Mouse (Mus musculus): ENCODE results near the gene Mta1.

Gene Mta1

DNA sequence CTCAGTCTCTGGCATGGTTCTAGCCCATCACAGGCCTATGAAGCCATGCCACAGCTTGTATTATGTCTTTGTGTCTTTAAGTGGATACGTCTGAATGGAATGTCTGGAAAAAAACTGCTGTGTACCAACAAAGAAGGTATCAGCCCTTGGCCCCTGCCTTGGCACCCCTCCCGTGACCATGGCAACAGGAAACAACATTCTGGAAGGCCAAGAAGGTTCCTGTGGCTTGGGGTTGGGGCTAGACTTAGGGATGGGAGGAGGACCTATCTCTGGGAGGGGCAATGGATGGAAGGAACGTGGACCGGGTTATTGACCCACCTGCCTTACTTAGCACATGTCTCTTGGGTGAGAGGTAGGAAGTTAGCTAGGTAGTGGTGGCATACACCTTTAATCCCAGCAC is 51.3 kb downstream of the Mta1 start:
- DNase-seq (ENCODE audit: low spot score) = no peak

DNA sequence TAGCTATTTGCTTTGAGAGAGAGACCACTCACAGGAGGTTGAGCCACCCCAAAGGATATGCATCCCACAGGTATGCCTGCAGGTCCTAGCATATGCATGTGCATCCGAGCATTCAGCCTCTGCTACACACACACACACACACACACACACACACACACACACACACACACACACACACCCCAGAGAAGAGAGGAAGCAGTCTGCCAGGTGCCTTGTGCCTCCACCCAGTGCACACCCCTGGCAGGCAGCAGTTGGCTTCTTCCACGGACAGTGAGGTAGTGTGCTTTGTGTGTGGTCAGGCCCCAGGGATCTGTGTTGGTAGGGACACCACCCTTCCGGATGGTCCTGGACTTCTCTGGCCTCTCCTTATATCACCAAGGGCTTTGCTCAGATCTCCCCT is 51.8 kb downstream of the Mta1 start:
- no peak for DNase-seq (ENCODE audit: low spot score)

DNA sequence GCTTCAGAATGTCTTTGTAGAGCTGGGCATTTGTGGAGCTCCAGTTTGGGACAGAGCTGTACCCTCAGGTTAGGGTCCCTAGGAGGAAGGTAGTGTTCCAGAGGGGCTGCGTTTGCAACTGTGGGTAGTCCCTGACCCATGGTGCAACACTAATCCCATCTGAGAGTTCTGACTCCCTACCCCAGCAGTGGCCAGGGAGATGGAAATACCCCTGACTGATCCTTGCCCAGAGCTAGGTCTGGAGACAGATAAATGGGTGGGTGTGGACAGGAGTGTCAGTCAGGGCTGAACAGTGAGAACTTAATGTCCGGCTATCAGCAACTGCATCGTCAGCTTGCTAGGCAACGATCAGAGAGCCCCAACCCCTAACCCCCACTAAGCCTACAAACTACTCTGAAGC is 52.5 kb downstream of the Mta1 start:
- DNase-seq (ENCODE audit: low spot score) = no peak

DNA sequence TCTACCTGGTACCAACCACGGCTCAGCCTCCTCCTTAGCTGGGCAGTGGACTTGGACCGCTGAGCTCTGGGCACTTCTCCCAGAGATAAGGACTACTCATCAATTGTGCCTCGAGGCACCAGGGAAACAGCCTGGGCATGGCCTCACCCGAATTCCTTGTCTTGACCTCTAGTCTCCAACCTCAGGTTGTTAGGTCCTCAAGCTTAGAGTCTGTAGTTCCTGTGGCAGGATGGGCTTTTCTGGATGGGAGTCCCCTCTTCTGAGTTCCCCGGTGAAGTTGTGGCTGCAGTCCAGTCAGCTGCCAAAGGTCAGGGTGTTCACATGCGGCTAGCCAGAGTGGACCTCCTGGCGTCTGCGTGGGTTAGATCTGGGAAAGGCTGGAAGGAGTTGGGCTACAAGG is 53.0 kb downstream of the Mta1 start:
- DNase-seq (ENCODE audit: low spot score) = no peak

DNA sequence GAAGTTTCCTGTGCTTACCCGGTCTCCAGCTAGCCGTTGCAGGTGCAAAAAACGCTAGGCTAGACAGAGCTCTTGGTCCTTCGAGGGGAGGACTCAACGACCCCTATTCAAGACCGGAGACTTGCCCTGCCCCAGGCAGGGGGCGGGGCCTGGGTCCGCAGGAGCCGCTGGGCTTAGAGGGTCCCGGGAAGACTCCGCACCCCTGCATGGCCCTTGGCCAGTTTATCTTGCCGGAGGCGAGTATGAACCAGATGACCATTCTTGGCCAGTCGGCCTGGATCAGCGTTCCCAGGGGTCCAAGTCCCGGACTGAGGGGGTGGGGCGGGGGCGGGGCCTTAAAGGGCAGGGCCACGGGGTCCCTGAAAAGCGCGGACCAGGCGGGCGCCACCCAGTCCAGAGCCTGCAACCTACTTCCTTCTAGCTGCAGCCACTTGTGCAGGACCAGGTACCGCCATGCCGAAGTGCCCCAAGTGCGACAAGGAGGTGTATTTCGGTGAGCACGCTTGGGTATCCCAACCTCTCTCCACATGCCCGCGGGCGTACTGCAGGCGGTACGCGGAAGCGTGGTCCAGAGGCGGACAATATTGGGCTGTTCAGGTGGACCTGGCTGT is 53.7 kb downstream of the Mta1 start:
- no peak for DNase-seq (ENCODE audit: low spot score)

DNA sequence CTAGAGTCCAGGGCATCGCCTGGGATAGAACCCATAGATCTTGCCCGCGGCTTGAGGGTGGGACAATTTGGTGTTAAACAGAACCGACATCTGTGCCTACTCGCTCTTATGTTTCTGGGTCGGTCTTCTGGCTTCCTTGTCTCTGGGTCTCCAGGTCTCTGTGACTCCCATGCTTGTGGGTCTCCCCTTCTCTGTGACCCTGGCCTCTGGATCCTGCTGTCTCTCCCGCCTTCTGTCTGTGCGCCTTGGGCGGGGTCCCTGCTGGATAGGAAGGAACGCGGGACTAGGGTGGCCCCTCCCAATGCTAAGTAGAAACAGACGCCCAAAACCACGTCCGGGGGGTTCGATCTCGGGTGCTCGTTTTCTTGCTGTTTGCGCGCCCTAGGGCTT is 54.2 kb downstream of the Mta1 start:
- DNase-seq (ENCODE audit: low spot score) = no peak

DNA sequence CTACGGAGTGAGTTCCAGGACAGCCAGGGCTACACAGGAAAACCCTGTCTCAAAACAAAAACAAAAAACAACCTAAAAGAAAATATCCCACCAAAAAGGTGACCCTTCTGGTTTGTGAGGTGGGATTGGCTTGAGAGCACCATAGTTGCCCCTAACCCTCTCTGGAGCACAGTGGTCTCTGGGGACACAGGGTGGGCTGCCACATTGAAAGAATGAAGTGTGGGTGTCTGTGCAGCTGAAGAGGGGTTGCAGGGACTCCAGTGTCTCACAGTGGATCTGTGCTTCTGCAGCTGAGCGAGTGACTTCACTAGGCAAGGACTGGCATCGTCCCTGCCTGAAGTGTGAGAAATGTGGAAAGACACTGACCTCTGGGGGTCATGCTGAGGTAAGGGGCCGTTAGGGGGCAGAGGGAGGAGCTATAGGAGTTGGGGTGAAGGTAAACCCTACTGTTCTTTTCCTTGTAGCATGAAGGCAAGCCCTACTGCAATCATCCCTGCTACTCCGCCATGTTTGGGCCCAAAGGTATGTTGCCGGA is 55.0 kb downstream of the Mta1 start:
- DNase-seq (ENCODE audit: low spot score) = no peak

DNA sequence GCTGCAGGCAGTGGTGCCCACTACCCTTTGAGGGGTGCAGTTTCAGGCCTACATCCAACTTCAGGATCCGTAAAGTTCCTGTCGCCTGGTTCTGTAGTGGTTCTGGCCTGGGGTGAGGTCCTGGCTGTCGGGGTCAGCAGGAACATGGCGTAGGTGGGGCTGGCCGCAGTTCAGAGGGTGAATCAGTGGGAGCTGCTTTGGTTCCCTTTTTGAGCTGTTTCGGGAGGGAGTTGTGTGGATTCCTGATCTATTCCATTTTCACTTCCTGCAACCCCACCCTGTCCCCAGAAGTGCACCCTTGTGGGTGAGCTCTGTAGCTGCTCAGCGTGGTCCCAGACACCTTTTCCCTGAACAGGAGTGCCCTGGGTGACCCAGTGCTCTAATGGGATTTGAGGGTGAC is 55.9 kb downstream of the Mta1 start:
- no peak for DNase-seq (ENCODE audit: low spot score)

DNA sequence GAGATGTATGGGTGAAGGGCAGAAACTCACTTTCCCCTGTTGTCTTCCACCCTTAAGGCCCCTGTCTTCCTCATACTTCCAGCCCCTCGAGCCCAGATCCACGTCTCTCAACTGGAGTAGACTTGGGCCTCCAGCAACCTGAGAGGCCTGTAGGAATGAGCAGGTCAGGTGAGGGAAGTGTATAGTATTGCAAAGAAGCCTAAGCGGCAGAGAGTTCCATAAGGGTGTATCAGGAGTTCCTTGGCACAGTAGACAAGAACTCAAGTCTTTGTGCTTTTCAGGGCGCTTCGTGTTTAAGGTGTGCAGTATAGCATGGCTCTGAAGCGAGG is 56.6 kb downstream of the Mta1 start:
- DNase-seq (ENCODE audit: low spot score) = no peak

DNA sequence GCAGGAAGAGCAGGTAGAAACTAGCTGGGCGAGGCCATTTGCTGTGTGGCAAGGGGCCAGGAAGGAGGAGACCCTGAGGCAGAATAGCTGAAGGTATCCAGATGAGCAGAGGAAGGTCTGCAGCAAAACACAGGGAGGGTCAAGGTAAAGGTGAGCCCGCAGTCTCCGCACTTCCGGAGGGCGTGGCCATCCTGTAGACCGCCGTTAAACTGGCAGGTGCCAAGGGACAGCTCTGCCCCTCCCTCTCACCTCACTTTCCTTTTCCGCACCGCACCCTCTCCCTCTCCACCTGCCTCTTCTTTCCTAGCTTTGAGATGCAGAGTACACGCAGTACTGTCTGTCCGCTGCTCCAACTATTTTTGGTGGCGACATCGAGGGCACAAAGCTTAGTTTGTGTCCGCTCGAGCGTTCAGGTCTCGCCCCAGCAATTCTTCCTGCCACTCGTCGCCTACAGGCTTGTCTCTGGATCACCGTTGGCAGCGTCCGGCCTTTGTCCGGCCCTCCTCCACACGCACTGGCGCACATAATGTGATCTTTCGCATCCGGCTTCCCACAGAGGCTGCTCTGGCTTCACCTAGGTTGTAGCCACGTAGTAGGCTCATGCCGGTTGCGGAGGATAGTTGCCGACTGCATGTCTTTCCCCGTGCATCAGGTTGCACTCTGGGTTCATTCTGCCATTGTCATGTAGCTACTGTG is 57.1 kb downstream of the Mta1 start:
- DNase-seq (ENCODE audit: low spot score) = no peak

DNA sequence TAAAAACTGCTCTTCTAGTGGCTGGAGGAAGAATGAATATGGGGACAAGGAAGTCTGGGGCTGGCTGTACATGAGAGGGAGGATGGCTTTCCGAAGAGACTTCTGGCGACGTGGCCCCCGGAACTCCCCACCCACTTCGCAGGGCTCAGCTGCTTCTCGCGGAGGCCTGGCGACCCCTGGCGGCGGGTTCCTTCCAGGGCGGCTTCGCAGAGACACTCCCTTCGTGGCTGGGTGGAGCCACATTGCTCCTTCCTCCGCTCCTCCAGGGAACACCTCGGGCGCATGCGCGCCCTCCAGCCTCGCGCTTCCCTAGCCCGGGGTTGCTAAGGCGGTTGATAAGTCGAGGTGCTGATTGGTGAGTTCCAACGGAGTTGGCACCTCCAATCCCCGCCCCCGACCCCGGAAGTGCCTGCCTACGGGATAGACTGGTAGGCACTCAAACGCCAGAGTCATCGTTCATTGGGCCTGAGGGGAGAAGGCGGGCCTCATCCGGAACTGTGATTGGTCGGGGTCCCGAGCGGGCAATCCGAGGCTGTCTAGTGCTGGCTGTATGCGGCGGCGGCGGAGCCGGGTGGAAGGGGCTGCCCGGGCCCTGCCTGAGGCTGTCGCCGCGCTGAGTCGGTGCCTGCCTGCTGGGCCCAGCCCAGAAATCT is 57.9 kb downstream of the Mta1 start, which contains the start of gene Tedc1:
Tedc1 (plus strand) TSS at position 535 of the 653 bp plus-strand sequence.
- peak; percentile 94 for DNase-seq (ENCODE audit: low spot score)

DNA sequence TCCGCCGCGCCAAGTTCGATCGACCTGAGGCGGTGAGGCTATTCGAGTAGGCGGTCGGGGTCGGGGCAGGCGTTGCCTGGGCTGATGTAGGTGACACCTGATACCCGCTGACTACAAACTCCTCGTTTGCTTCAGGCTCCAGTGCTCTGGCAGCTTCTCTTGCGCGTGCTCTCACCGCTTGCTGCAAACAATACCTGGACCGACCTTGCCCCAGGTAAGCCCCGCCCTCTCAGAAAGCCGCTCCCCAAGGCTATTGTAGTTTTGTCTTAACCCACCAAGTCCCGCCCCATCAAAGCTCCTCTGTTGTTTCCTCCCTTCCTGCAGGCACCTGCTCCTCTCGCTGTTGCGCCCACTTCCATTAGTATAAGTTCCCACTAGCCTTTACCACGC is 58.5 kb downstream of the Mta1 start:
- DNase-seq (ENCODE audit: low spot score) = no peak

DNA sequence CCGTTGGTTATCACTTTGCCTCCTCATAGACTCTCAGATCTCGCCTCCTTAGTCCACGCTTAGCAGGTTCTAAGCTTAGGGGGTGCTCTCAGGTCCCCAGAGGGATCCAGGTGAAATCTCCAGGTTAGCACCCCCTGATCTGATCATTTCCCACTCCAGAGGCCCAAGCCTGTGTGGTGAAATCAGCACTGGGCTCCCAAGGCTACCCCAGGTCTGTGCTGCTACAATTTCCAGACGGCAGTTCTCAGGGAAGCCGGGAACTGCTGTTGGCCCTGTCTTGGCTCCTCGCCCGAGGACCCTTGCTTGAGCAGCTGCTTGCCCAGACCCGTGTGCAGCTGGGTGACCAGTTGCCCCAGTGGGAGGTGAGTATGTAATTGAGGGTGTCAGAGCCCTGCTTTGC is 58.9 kb downstream of the Mta1 start:
- no peak for DNase-seq (ENCODE audit: low spot score)

DNA sequence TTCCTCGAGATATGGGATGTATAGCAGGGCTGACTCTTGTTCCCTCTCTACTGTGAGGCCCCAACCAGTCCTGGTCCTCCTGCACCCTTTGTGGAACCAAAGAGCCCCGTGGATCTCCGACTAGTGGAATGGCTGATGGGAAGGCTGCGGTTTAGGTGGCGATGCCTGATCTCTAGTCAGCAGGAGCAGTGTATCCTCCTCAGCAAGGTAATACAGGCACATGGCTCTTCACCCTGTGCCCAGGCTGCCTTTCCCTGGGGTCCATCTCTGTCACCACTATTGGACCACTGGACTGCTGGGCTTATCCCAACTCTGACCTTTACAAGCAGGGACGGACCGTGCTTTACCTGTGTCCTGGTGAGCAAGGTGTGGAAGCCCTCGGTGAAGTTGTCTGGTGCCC is 59.4 kb downstream of the Mta1 start:
- no peak for DNase-seq (ENCODE audit: low spot score)

DNA sequence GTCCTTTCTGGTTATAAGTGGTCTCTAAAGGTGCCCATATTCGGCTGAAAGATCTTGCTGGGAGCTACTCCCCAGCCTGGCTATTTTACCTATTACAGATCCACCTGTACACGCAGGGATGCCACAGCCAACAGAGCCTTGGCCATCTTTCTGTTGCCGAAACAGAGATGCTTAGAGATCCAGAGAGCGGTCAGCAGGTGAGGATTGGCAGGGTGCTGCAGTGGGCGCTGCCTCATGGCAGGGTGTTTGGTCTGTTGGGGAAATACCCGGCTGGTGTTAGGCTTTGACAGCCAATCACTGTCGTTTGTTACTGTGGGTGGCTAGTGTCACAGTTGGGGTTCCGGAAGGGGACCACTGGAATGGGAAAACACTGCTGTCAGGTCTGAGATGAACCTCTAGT is 59.9 kb downstream of the Mta1 start:
- DNase-seq (ENCODE audit: low spot score) = no peak

DNA sequence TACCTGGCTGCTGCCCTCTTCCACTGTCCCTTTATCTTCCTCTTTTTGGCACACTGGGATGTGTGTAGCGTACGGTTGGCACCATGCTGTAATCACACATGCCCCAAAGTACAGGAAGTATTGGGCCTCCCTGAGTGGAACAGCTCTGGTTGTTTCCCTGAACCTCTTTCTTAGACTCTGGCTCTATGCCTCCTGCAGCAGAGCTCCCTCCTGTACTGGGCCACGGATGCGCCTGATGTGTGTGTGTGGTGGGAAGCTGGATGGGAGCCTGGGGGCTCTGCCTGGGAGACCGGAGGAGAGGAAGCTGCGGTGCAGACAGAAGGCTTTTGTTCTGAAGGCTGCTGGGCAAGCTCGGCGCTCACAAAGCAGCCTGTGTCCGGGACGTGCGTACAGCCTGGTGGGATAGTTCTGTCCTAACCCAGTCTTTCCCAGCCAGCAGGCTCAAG is 65.5 kb downstream of the Mta1 start:
- no peak for DNase-seq (ENCODE audit: low spot score)

DNA sequence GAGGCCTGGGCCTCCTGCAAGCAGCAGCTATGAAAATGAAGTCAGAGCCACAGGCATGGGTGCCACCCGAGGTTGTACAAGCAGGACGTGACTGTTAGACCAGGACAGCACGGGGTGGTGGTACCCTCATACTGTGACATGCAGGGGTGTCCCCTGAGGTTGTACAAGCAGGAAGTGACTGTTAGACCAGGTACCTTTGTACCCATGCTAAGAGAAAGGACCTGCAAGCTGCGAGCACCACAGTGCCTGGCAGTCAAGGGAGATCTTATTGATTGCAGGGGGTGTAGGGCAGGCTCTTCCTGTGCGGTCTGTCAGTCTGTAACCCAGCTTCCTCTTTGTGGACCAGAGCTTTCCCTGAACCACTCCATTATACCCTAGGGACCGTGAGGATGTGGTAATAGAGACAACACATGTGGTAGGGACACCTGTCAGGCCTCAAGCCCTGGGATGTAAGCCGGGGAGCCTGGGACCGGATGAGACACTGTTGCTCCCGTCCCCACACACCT is 70.0 kb downstream of the Mta1 start:
- DNase-seq (ENCODE audit: low spot score) = no peak

DNA sequence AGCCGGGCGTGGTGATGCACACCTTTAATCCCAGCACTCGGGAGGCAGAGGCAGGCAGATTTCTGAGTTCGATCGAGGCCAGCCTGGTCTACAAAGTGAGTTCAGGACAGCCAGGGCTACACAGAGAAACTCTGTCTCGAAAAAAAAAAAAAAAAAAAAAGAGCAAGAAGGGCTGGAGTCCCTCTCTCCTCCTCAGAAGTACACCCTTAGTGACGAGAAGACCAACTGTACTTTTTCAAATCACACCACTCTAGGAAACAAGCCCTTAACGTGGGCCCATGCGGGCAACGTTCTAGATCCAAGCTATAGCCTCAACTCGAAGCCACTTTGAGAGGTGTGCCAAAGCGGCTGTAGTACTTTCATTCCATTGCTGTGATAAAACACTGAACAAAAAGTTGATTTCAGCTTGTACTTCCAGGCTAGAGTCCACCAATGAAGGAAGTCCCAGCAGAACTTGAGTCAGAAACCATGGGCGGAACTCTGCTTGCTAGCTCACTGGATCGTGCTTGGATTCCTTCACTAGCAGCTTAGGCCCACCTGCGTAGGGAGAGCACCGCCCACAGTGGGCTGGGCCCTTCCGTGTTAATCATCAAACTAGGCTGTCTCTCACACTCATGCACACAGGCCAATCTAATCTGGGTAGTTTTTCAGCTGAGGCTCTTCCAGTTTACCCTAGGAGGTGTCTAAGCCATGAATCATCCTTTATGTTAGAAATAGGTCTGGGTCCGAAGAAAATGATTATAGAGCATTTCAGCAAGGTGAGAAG is 79.1 kb downstream of the Mta1 start:
- DNase-seq (ENCODE audit: low spot score) = no peak

DNA sequence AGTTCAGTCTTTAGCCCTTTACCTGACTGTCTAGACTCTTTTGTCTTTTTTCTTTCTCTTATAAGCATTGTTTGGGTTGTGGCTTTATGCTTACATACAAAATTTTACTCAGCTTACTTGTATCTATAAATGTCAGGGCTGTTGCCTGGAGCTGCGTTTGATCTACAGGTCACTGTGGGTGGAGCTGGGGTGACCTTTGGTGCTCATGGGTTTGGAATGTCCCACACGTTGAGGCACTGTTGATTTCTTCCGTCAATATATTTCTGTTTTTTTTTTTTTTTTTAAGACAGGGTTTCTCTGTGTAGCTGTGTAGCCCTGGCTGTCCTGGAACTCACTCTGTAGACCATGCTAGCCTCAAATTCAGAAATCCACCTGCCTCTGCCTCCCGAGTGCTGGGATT is 82.9 kb downstream of the Mta1 start:
- DNase-seq (ENCODE audit: low spot score) = no peak

DNA sequence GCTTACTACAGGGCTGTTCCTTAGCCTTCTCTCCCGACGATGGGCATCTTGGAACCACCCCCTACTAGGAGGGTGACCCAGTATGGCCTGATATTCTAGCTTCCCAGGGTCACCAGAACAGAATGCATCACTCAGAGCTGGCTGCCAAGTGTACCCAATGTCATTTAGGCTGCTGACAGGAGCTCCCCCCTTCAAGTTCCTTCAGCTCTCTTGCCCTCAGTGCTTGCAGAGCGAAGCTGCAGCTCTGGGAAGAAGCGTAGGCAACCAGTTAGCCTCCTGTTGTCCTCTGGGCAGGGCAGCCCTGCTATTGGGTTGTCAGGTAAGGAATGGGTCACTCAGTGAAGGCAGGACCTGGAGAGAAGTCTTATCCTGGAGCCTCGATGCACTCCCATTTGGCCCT is 86.9 kb downstream of the Mta1 start:
- no peak for DNase-seq (ENCODE audit: low spot score)

DNA sequence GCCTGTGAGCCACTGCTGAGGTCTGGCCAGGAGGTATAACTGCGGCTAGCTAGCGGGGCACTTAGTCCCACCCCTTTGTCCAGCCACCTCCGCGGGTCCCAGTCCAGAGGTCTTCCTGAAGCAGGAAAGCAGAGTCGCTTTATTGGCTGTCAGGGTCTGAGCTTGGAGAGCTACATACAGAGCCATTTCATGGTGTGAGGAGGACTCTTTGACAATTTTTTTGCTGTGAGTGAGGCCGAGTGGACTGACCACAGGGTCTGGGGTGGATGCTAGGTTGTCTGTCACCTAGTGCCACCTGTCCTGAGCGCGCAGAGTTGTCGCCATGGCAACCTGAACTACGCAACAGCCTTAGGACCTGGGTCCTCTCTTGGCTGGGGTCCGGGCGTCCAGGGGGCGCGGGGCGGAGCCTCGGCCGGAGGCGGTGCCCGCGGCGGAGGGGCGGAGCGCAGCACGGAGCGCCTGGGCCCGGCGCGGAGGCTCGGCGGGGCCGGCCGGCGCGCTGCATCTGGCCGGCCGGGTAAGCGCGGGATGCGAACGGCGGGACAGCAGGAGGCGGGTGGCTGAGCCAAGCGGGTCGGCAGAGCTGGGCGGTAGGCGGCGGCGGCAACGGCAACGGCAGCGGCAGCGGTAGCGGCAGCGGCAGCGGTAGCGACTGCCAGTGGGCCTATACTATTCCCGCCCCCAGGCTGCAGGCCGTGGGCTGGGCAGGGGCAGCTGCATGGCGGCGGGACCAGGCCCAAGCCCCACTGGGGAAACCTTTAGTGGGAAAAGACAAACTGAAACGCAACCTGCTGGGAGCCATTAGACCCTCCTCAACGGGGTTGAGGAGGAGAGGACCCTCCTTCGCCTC is 87.6 kb downstream of the Mta1 start, which contains the start of gene Tmem121:
Tmem121 (plus strand) TSS at position 489 of the 850 bp plus-strand sequence.
- DNase-seq (ENCODE audit: low spot score) = no peak

Measured in layer of hippocampus, adult 9-10 months (tissue).